Mouse (Mus musculus): ENCODE data around the gene Gm28919. TPM values are rescaled to one million over a fixed set of nuclear protein-coding genes. Genes with fewer than 3 reads are reported as not detected.
"Not testable (repeated sequence)": the region's sequence is repeated elsewhere in the genome, so short reads cannot be mapped to it uniquely, and the experiment has no call there.

Gene Gm28919
- not detected in 2 replicates for polyA plus RNA-seq (2014; fragmentation: Nextera tagmentation; extraction: Ambion mirVana)

- not testable (repeated sequence) for H3K9me3 ChIP-seq (ENCODE audit: control insufficient read depth, low read length); H3K27me3 ChIP-seq (ENCODE audit: control insufficient read depth, insufficient read depth, low read length); H3K4me2 ChIP-seq (ENCODE audit: low read length); DNase-seq; H3K36me3 ChIP-seq (ENCODE audit: control insufficient read depth, insufficient read depth, low read length); H3K27ac ChIP-seq (replicated peaks; ENCODE audit: low read depth, low read length); H3K4me1 ChIP-seq (ENCODE audit: control insufficient read depth, insufficient read depth, low read length); H3K9ac ChIP-seq (replicated peaks; ENCODE audit: low read length); H3K4me3 ChIP-seq (replicated peaks; ENCODE audit: low read depth, low read length); ATAC-seq (ENCODE audit: low FRiP score, low TSS enrichment)
- WGBS: 86% methylated on average over 1 of the region's 7 CpGs
These were observed at the start of gene Gm28919 for GRCm38 (mm10) chrY:6583246-6583645. TSS of gene Gm28919 (plus strand) at chrY:6583546.

Other genes with a start within 250 kb of the Gm28919 start
- not detected in 2 replicates for gene Gm21719, start 99.3 kb downstream of the Gm28919 start, polyA plus RNA-seq (2014; fragmentation: Nextera tagmentation; extraction: Ambion mirVana)

Measured in midbrain, embryonic 14.5 days (tissue).